Mouse (Mus musculus) neural tube, embryonic 10.5 days (tissue): Measurements from ENCODE around the gene Stk4.
"Not testable (repeated sequence)": the region's sequence is repeated elsewhere in the genome, so short reads cannot be mapped to it uniquely, and the experiment has no call there.

ENCODE experiments used
- DNase-seq: peaks from one replicate; pipeline ENCODE4 v3.0.0-alpha.2; 2017; ENCODE audit warnings: low spot score; ENCODE audit errors: extremely low spot score

Stk4 gene

DNA sequence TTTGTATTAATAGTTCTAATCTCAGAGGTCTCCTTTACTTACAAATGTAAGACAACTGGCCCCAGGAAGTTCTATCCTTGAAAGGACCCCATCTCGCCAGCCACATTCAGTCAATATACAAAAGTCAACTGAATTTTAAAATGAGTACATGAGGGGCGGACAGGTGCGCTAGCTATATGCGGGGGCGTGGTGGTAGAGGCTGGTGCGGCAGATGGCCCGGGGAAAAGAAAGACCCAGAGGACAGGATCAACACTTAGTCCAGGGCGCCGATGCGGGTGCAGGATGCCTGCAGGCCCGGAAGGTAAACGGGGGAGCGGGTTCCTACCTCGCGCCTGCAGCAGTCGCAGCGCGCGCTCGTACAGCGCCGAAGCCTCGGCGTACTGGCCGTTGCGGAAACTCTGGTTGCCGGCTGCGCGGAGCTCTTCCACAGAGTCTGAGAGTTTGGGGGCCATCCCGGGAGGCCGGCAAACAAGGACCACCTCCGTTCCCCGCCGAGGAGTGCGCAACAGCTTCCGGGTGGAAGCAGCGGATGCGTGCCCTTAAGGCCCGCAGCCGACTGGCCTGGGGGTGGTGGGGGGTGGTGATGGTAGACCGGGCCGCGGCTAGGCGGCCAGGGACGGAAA, at the start of gene Stk4:
Gene Stk4 (plus strand): TSS at position 181 of the 623 bp plus-strand sequence.
- DNase-seq, result no peak

DNA sequence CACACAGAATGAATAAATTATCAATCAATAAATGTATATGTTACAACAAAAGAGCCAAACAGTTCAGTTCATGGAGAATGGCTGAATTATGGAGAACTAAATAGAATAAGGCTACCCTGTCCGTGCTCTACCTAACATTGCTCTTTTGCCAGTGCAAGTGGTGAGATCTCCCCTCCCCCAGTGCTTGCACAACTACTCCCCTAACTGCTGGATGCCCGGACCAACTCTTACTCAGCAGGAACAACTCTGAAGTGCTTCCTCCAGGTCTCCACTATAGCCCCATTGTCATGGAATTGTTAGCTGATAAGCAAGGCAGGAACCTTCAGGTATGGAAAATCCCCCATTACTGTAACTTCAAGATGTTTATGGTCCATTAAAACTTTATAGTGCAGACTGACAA, 48.0 kb upstream of the Stk4 start:
- DNase-seq, result no peak

DNA sequence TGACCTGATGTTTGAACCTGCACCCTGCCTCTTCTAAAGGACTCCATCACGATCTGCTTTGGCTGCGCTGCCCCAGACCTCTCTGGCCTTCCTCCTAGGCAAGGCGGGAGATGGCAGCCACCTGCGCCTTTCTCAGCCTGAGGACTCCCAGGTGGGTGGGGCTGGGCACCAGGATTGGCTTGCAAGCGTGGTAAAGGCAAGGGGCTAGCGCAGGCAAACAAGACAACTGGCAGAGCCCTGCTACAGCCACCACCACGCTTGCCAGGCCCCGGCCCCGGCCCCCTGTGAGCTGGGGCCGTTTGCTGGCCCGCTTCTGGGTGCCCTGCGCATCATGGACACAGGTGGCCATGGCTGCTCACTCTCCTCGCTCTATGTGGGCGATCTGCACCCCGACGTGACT, 45.0 kb upstream of the Stk4 start, which contains the start of gene Pabpc1l:
Gene Pabpc1l (plus strand): TSS at position 301 of the 400 bp plus-strand sequence.
- DNase-seq, result no peak

DNA sequence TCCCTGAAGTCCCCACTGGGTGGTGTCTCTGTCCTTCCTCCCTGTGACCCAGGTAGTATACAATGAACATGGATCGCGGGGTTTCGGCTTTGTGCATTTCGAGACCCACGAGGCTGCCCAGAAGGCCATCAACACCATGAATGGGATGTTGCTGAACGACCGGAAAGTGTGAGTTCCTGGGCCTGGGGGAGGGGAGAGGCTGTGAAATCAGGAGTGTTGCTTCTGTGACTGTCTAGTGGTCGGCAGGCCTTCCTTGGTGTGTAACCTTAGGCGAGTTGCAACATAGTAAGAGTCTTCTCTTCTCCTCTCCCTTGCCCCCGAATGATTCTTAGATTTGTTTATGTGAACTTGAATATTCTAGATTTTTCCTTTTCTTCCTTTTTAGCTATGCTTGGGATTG, 39.0 kb upstream of the Stk4 start:
- DNase-seq, result no peak

DNA sequence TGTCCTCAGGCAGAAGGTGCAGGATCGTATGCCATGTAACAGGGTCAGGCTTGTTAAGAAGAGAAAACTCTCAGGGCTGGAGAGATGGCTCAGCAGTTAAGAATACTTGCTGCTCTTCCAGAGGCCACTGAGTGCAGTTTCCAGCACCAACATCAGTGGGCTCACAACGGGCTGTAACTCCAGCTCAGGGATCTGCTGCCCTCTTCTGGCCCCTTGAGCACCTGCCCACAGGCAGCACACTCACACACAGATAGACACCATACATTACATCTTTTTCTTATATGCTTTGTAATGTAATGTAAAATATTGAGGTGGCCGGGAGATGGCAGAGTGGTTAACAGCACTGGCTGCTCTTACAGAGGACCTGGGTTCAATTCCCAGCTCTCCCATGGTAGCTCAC, 37.1 kb upstream of the Stk4 start:
- DNase-seq, result no peak

DNA sequence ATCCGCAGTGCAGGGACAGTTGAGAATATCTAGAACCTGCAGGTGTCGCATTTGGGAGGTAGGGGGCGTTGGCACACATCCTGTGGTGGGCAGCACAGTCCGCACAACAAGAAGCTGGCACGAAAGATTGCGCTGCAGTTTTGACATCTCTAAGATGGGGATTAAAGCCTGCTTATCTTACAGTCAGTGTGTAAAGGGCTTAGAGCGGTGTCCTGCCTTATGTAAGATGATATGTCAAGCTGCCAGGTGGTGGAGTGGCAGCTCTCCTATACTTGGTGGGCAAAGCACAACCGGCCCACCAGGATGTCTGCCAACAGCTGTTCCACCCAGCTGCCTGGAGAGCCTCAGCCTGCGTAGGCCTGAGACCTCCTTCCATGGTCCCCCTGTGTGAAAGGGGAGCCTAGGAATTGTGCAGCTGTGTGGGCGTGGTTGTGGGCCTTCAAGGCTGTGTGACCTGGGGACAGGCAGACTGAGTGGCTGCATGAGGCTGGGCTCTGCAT, 33.6 kb upstream of the Stk4 start:
- DNase-seq, result no peak

DNA sequence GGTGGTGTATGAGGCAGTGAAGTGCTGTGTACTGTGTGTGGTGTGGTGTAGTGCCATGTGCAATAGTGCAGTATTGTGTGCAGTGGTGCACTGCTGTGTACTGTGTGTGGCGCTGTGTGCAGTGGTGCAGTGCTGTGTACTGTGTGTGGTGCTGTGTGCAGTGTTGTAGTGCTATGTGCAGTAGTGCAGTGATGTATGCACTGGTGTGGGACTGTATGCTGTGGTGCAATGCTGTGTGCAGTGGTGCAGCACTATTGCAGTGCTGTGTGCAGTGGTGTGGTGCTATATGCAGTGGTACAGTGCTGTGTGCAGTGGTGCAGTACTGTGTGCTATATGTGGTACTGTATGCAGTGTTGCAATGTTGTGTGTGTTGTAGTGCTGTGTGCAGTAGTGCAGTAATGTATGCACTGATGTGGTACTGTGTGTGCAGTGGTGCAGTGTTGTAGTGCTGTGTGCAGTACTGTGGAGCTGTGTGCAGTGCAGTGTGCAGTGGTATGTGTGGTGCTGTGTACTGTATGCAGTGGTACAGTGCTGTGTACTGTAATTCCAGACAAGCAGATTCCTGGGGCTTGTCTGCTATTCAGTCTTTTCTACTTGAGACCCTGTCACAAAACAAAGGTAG, 31.6 kb upstream of the Stk4 start:
- no peak for DNase-seq

DNA sequence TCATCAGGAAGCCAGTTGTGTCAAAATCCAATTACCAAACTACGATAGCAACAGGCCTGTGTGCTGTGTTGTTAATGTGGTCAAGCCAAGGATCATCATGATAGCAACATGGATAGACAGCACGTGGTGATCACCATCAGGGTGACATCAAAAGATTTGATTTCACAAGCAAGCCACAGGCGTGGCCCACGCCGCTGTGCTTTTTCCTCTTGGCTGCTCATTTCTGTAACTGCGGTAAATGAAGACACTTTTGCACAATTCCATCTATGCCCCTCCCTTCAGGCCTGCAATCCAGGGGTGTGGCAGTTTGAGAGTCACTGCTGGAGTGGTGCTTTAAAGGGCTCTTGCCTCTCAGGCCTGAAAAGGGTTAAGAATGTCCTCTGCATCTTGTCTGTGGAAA, 29.2 kb upstream of the Stk4 start:
- no peak for DNase-seq

DNA sequence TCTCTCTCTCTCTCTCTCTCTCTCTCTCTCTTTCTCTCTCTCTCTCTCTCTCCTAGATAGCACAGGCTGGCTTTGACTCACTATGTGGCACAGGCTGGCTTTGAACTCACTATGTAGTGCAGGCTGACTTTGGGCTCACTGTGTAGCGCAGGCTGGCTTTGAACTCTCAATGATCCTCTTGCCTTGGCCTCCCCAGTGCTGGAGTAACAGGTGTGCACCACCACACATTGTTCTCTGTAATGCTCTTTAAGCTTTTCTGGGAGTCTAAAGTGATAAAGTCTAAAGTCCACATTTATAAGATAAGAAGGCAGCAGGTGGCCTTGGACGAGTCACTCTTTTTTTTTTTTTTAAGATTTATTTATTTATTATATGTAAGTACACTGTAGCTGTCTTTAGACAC, 28.6 kb upstream of the Stk4 start:
- DNase-seq, result no peak

DNA sequence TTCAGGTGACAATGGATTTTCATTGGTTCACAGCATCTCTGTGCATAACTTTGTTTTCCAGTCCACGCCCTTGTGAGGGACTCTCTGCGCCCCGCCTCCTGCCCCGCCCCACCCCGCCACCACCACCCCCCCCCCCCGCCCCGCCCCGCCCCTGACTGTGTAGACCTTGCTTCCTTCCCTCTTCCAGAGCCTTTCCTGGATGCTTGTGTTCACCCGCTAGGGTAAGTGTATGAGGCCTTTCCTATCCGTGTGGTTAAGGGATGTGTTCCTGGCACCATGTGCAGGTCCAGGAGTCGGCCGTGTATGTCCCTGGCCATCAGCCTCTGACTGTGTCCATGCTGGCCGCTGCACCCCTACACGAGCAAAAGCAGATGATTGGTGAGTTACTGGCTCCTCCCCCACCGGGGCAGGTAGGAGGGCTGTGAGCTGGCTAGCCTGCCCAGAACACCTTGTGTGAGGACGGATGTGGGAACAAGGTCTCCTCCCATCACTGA, 22.9 kb upstream of the Stk4 start:
- DNase-seq, result peak; percentile 31

DNA sequence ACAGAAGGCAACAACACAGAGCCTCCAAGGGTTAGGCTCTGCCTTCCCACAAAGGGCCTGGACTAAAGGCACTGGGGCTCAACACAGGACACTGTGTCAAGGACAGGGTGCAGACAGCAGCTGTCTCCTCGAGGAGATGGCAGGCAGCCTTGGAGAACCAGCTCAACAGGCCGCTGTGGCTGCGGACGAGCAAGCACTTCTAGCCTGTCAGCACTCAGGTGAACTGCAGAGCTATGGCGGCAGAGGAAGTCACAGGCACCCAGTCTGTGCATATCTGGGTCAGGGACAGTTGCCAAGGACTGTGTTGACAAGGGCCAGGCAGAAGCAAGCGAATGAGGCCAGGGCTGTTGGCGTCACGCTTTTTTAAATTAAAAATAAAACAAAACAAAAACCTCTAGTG, 16.4 kb upstream of the Stk4 start:
- no peak for DNase-seq

DNA sequence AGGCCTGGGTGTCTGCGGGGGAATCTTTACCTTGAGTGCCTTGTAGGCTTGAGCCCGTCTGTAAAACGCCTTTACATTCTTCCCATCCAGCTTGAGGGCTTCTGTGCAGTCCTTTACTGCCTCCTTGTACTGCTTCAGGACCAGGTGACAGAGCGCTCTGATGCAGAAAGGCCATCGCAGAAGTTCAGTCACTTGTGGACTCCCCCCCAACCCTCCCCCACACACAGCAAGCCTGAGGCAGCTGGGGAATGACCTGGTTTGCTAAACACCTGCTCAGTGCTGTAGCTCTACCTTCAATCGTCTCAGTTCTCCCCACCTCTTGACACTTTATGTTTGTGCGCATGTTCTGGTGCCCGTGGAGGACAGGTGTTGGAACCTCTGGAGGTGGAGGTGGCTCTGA, 15.5 kb upstream of the Stk4 start:
- DNase-seq, result no peak

DNA sequence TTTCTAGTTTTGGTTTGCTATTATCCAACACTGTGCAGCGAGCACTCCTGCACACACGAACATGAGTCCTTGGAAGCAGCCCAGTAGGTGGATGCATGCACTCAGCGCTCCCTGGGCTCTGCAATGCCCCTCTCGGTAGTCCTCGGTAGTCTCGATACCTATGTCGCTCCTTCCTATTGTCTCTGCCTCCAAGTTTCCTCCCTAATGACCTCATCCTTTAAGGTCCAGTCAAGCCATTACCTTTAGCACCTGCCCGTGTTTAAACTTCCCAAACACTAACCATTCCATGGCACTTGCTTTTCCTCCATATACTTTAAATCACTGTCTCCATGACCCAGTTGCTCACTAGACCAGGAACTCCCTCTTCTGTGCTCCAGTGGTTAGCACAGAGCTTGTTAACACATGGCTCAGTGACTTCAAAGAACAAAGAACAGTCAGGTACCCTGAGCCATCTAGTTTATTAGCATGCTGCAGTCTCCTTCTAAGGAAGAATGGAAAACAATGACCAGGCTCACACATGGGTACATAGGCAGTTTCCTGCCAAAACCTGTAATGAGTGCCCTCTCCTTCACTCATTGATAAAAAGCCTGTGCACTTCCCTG, 10.4 kb upstream of the Stk4 start:
- no peak for DNase-seq

DNA sequence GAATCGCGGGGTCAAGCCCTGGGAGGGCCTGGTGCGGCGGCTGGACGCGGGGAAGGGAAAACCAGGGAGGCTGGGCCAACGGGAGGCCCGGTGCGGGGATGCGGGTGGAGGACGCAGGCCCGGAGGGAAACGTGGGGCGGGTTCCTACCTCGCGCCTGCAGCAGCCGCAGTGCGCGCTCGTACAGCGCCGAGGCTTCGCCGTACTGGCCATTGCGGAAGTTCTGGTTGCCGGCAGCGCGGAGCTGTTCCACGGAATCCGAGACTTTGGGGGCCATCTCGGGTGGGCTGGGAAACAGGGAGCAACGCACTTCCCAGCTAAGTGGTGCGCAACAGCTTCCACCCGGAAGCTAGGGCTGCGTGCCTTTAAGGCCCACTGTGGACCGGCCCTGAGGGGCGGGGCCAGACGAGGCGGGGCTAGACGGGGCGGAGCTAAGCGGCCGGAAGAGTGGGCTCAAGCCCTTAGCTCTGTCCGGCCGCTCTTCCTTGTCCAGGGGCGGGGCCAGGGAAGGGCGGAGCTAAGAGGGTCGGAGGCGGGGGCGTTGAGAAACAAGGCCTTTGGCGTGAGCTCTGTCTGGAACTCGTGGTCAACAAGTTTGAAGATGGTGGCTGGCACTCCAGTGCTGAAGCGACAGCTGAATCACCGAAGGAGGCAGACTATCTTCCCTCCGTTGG, 779 bp downstream of the Stk4 start, which contains the start of gene Tomm34:
Gene Tomm34 (minus strand): TSS at position 405 of the 672 bp plus-strand sequence.
- DNase-seq, result peak; percentile 97

DNA sequence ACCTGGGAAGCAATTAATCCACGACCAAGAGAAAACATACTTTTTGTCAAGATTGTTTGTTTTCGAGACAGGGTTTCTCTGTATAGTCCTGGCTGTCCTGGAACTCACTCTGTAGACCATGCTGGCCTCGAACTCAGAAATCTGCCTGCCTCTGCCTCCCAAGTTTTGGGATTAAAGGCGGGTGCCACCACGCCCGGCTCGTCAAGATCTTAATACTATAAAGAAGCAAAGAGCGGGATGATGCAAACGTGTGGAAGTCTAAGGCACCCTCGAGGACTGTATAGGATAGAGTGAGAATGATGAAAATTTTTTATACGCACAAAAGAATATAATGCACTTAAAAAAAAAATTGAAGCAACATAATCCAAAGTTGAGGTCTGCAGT, 1.3 kb downstream of the Stk4 start:
- not testable (repeated sequence) for DNase-seq

DNA sequence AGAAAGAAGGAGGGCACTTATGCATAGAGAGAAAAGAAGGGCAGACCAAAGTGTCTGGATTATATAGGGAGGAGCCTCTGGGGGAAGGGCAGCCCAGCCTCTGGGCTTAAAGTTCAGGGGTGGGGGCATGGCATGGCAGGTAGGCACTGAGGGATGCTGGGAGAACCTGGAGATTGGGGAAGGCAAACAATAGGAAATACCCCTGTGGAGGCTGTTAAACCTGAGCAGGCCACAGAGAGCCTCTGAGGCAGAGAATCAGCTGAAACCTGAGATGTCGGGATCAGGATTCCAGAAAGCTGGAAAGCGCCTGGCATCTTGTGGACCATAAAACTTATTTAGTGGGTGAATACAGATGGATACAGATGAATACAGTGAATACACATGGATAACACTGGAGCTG, 2.0 kb downstream of the Stk4 start:
- DNase-seq, result no peak

DNA sequence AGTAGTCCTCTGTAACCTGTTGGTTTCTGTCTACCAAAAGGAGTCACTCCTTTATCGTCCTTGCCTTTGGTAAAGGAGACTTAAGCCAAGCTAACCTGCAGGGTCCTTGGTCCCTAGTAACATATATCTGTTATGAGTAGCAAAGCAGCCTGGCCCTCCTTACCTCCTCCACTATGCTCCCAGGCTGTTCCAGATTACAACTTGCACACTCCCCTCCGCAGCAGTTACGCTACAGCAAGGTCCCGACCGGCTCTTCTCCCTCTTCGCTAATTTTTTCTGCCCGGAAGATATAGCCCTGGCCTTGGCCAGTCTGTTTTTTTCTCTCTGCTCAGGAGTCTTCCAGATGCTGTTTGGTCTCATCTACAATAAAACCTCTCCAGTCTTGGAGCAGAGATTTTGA, 3.0 kb downstream of the Stk4 start:
- no peak for DNase-seq

DNA sequence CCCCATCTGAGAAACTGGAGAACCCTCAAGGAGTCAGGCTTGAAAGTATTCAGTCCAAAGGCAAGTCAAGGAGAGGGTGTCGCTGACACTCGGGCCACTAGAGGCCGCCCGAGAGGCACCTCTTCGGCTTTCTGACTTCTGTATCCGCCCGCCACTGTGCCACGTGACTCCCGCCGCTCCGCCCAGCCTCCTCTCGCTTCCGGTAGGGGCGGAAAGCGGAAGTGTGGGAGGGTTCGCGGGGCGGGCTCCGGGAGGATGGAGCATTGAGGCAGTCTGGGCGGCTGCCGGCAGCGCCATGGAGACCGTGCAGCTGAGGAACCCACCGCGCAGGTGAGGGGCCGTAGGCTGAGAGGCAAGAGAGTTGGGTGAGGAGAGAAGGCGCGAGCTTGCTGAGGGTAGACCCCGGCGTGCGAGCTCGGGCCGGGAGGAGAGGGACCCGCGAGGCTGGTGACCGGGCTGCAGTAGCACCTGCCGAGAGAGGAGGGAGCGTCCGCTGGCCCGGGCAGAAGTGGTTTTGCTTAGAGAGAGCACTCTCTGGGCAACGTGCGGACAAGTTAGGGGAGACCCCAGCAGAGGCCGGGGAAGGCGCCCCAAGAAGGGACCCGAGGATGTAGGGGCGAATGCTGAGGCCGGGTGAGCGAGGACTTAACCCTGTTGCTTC, 3.9 kb downstream of the Stk4 start:
- peak; percentile 99 for DNase-seq

DNA sequence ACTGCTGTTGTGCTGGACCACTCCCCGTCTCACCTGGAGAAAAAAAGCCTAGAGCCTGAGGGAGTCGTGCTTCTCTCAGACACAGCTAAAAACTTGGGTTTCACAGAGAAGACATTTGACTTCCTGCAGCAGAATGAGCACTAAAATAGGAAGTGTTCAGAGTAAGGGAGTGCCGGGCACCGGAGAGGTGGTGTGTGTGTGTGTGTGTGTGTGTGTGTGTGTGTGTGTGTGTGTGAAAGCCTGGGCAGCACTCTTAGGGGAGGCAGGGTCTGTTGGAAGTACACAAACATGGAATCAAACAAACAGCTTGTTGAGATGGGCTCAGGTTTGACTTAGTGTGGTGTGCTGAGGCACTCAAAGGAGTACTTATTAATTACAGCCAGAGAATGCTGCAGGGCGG, 5.0 kb downstream of the Stk4 start:
- DNase-seq, result no peak

DNA sequence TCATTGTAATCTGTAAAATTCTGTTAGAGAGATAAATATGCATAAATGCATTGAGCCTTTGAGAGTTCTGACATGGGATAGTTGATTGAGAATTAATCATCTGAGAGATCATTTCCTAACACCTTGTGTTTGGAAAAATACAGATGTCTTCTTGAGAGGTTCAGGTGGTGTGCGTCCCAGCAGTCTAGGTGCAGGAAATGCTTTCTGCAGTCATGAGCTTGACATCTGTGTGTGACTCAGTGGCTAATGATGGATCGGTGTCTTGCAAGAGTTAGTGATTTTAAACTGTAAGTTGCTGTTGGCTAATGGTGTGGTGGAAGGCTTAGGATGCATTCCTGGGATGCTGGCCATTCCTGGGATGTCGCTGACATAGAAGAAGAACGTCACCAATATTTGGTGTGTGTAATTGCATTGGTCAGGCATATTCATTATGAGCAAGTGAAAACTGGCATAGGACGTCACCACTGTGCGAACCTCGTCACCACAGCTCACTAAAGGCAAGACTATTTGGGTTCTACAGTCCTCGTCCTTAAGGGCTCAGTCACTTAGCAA, 6.8 kb downstream of the Stk4 start:
- no peak for DNase-seq

DNA sequence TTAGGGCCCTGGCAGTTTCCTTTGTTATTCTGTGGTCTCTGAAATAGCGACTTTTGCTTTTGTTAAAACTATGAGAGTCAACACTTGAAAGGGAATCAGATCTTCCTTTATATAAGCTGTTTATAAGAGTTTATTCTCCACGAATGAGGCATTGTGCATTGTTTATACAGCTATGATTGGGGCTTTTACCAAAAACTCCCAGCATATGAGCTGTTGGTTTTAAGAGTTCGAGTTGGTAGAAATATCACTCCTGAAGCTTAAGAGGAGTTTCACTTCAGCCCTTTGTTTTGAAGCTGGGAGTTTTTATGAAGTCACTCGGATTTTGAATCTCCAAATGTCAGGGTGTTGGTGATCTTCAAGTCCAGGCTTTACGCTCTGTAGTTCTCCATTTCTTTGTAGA, 7.8 kb downstream of the Stk4 start:
- DNase-seq, result no peak
